Mouse (Mus musculus): ENCODE measurements around the gene Gm10128. TPM values are rescaled to one million over a fixed set of nuclear protein-coding genes. Genes with fewer than 3 reads are reported as not detected.

Gm10128 gene
- not detected in 2 replicates for polyA plus RNA-seq (2012; rRNA removed)

DNA sequence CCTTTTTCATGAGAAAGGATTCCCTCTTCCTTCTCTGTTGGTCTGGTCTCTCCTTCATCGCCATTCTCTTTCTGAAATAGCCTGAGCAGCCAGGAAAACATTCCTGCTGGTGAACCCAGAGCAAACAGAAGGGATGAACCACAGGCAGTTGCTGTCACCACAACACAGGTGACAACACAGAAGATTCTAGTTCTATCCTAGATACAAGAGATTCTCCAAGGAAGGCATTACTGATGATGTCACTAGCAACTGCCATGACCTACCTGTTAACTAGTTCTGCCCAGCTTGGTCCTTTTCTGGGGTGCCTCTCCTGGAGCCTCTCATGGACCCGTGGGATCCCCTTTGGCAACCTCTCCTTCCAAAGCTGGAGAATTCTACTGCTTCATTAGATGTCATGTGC is at the start of gene Gm10128:
TSS of gene Gm10128 (minus strand) at position 101 of the 400 bp plus-strand sequence.

DNA sequence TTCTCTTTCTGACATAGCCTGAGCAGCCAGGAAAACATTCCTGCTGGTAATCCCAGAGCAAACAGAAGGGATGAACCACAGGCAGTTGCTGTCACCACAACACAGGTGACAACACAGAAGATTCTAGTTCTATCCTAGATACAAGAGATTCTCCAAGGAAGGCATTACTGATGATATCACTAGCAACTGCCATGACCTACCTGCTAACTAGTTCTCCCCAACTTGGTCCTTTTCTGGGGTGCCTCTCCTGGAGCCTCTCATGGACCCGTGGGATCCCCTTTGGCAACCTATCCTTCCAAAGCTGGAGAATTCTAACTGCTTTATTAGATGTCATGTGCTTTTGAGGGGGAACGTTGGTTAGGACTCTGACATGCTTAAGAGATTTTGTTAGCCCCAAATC is 48.3 kb downstream of the Gm10128 start, which contains the start of gene Gm10338:
TSS of gene Gm10338 (minus strand) at position 101 of the 400 bp plus-strand sequence.

Other genes starting within 250 kb of the Gm10128 start
- gene Gm3755, start 193.1 kb downstream of the Gm10128 start, polyA plus RNA-seq (2012; rRNA removed) = not detected in 2 replicates
- not detected in 2 replicates for gene Gm3752, start 160.2 kb downstream of the Gm10128 start, polyA plus RNA-seq (2012; rRNA removed)
- gene Gm3558, start 75.4 kb downstream of the Gm10128 start, polyA plus RNA-seq (2012; rRNA removed) = not detected in 2 replicates
- gene Gm10338, start 48.4 kb downstream of the Gm10128 start, polyA plus RNA-seq (2012; rRNA removed) = not detected in 2 replicates
- not detected in 2 replicates for gene Gm26661, start 147.6 kb upstream of the Gm10128 start, polyA plus RNA-seq (2012; rRNA removed)
- gene Flnb, start 174.0 kb upstream of the Gm10128 start, polyA plus RNA-seq (2012; rRNA removed) = 37.4 and 40.3 TPM in 2 replicates